Mouse (Mus musculus) kidney, adult 2 months (tissue): ENCODE results near the gene Uqcrq. TPM values are rescaled to one million over a fixed set of nuclear protein-coding genes. Genes with fewer than 3 reads are reported as not detected.

ENCODE experiments used
- DNase-seq: peaks from one replicate; pipeline ENCODE4 v3.0.0; 2021
- H3K27ac ChIP-seq: fragments of 200-500 bp; 2 replicates; pipeline ENCODE4 v1.5.1; 2012; ENCODE audit warnings: low read depth, low read length, control low read depth, inconsistent platforms; ENCODE audit not compliant: insufficient read depth
- H3K27me3 ChIP-seq: fragments of 200-500 bp; replicated peaks from 2 replicates; pipeline ENCODE4 v1.6.1; 2012; ENCODE audit warnings: mild to moderate bottlenecking, moderate library complexity, low read length, inconsistent platforms; ENCODE audit not compliant: control insufficient read depth, insufficient read depth
- H3K36me3 ChIP-seq: fragments of 200-500 bp; 2 replicates; pipeline ENCODE4 v1.6.1; 2012; ENCODE audit warnings: mild to moderate bottlenecking, moderate library complexity, low read length, inconsistent platforms; ENCODE audit not compliant: control insufficient read depth, insufficient read depth
- H3K4me1 ChIP-seq: fragments of 200-500 bp; 2 replicates; pipeline ENCODE4 v1.6.1; 2011; ENCODE audit warnings: low read length; ENCODE audit not compliant: control insufficient read depth, insufficient read depth
- H3K4me3 ChIP-seq: fragments of 200-500 bp; 2 replicates; pipeline ENCODE4 v1.5.1; 2011; ENCODE audit warnings: mild to moderate bottlenecking, low read depth, low read length, control low read depth; ENCODE audit not compliant: insufficient read depth
- CTCF ChIP-seq: fragments of 200-500 bp; conservative IDR thresholded peaks from 2 replicates; pipeline ENCODE4 v1.5.1; 2011; ENCODE audit warnings: low read depth, mild to moderate bottlenecking, control low read depth, low read length, moderate library complexity, mixed read lengths; ENCODE audit not compliant: insufficient read depth, insufficient read length
- POLR2A ChIP-seq: fragments of 200-500 bp; IDR thresholded peaks from one replicate; pipeline ENCODE4 v1.6.1; 2011; ENCODE audit warnings: low read depth, low read length, control low read depth
- WGBS: fragments of 180-500 bp; shearing (Covaris S2); methylation state at CpG from one replicate; pipeline ENCODE4 v1.1.7; 2018; 5-methylcytosine and 5-hydroxymethylcytosine counted together
- polyA plus RNA-seq: library from polyadenylated mRNA; depleted of rRNA; stranded (reverse); fragments of >200 nt; gene quantifications from 2 replicates; pipeline ENCODE4 v1.2.3, GENCODE M21; 2012

Gene Uqcrq
- polyA plus RNA-seq, 1 experiment, result 1,200 TPM

DNA sequence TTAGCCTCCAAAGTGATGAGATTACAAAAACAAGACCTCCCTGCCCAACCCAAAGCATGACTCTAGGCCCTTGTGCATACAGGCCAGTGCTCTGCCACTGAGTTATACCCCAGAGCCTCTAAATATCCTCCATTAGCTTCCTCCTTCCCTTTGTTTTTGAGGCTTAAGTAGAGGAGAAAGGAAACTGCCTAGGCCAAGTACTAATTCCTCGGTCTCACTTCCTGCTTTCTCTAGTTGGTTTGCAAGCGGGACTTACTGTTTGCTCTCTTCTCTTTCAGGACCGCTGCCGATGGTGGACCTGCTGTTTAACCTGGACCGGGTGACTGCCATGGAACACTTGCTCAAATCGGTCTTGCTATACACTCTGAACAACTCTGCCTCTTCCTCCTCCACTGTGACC lies 5.7 kb upstream of the Uqcrq start:
- no peak overlapping the region for H3K27ac ChIP-seq
- TF ChIP-seq CTCF, result no peak
- DNase-seq, result no peak
- H3K36me3 ChIP-seq, result no peaks in the 10 kb centered on the region
- H3K27me3 ChIP-seq, result no peaks in the 10 kb centered on the region
- WGBS, result 85% methylated on average over 6 of the region's 6 CpGs
- peaks cover 3% of the 10 kb centered on the region; the same call in 1 of the 2 replicates for H3K4me1 ChIP-seq
- no peak overlapping the region for H3K4me3 ChIP-seq

DNA sequence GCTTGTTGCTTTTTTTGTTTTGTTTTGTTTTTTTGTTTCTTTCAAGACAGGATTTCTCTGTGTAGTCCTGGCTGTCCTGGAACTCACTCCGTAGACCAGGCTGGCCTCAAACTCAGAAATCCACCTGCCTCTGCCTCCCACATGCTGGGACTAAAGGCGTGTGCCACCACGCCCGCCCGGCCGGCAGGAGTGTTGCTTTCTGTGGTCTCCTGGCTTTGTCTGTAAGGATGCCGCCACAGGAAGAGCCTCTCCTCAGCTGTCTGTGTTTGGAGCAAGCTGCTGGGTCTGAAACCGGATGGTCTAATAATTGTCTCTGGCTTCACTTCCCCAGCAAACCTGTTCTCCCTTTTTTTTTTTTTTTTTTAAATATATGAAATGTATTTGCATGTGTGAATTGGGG lies 4.9 kb upstream of the Uqcrq start:
- 80% methylated on average over 8 of the region's 8 CpGs for WGBS
- Histone ChIP-seq H3K4me3 (no peak overlapping the region), H3K36me3 (no peaks in the 10 kb centered on the region), H3K27ac (no peak overlapping the region), H3K4me1 (peaks cover 5% of the 10 kb centered on the region; the same call in 1 of the 2 replicates), H3K27me3 (no peaks in the 10 kb centered on the region)
- DNase-seq, result no peak
- no peak for TF ChIP-seq CTCF
- no peak for TF ChIP-seq POLR2A

DNA sequence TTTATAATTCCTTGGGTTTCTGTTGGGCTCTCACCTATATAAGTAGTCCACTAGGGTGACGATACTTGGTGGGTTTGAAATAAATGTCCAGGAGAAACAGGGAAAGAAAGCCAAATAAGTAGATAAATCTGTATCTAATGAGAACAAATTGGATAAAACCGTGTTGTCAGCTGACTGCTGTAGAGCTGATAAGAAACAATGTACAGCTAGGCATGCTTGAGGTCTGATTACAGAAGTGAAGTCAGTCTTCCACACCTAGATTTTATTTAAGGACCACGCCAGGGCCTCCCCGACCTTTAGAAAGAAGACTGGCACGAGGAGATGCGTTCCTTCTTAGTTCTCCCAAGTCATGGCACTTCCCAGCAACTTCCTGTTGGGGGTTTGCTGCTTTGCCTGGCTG lies 2.4 kb upstream of the Uqcrq start:
- no peaks in the 10 kb centered on the region for H3K27me3 ChIP-seq
- no peak overlapping the region for H3K4me3 ChIP-seq
- peaks cover 15% of the 10 kb centered on the region for H3K4me1 ChIP-seq
- WGBS, result 67% methylated on average over 6 of the region's 6 CpGs
- peaks cover 2% of the 10 kb centered on the region; the same call in 1 of the 2 replicates for H3K36me3 ChIP-seq
- H3K27ac ChIP-seq, result no peak overlapping the region
- TF ChIP-seq POLR2A (no peak), CTCF (no peak)
- no peak for DNase-seq

- WGBS, result 9% methylated on average over 9 of the region's 9 CpGs
- Histone ChIP-seq H3K36me3 (peaks cover 2% of the 10 kb centered on the region; the same call in 1 of the 2 replicates), H3K4me3 (peak overlapping the region; percentile 39), H3K4me1 (peaks cover 15% of the 10 kb centered on the region), H3K27me3 (no peaks in the 10 kb centered on the region), H3K27ac (peak overlapping the region; percentile 49)
- no peak for DNase-seq
- TF ChIP-seq CTCF, result no peak
- TF ChIP-seq POLR2A, result no peak
Measured at GRCm38 (mm10) chr11:53431347-53432056, 871 bp upstream of the Uqcrq start.

DNA sequence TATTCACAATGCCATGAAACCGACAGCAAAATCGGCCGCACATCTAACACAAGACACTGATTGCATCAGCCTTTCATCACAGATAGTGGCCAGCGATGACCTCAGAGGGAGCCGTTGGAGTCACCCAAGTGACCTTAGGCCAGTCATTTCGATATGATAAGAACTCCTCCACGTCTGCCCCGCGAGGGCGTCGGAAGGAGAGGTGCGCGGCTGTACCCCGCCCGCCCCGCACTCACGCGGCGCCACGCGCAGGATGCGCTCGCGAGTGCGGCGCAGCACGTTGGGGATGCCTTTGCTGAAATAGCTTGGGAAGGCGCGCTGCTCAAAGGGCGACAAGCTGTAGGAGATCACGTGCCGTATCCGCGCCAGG lies 346 bp downstream of the Uqcrq start:
- TF ChIP-seq CTCF, result no peak
- no peak for TF ChIP-seq POLR2A
- H3K27me3 ChIP-seq, result no peaks in the 10 kb centered on the region
- peaks cover 15% of the 10 kb centered on the region for H3K4me1 ChIP-seq
- DNase-seq, result no peak
- WGBS, result under 1% methylated on average over 34 of the region's 34 CpGs
- H3K4me3 ChIP-seq, result peak overlapping the region; percentile 96
- H3K27ac ChIP-seq, result peak overlapping the region; percentile 97
- peaks cover 2% of the 10 kb centered on the region; the same call in 1 of the 2 replicates for H3K36me3 ChIP-seq

- DNase-seq, result no peak
- no peaks in the 10 kb centered on the region for H3K27me3 ChIP-seq
- peak overlapping the region; percentile 36; the same call in 1 of the 2 replicates for H3K4me3 ChIP-seq
- peaks cover 2% of the 10 kb centered on the region; the same call in 1 of the 2 replicates for H3K36me3 ChIP-seq
- no peak overlapping the region; the same call in 1 of the 2 replicates for H3K27ac ChIP-seq
- TF ChIP-seq CTCF, result no peak
- no peak for TF ChIP-seq POLR2A
- peaks cover 15% of the 10 kb centered on the region for H3K4me1 ChIP-seq
Measured at GRCm38 (mm10) chr11:53429182-53429581, 1.4 kb downstream of the Uqcrq start.

GRCm38 (mm10) chr11:53428716-53429057 lies 1.9 kb downstream of the Uqcrq start:
- Histone ChIP-seq H3K36me3 (peaks cover 2% of the 10 kb centered on the region; the same call in 1 of the 2 replicates), H3K4me3 (no peak overlapping the region), H3K27me3 (no peaks in the 10 kb centered on the region), H3K4me1 (peaks cover 15% of the 10 kb centered on the region), H3K27ac (no peak overlapping the region)
- no peak for DNase-seq
- 95% methylated on average over 5 of the region's 5 CpGs for WGBS
- TF ChIP-seq CTCF (no peak), POLR2A (no peak)
